Mouse (Mus musculus): Measurements from ENCODE around the gene Mpo. TPM values are rescaled to one million over a fixed set of nuclear protein-coding genes. Genes with fewer than 3 reads are reported as not detected.
A peak's percentile ranks its signal among the peaks of the same experiment; 100 is the strongest.

The Mpo gene
- polyA plus RNA-seq, 1 experiment from 2014 or later = 0.89 TPM

GRCm38 (mm10) chr11:87802621-87803020, 9.2 kb downstream of the Mpo start:
- H3K36me3 ChIP-seq (ENCODE audit: insufficient read depth) = no peaks in the 10 kb centered on the region
- no peaks in the 10 kb centered on the region for H3K9me3 ChIP-seq (ENCODE audit: low read depth, low read length)
- H3K27me3 ChIP-seq (ENCODE audit: insufficient read depth, low read length) = no peaks in the 10 kb centered on the region
- ATAC-seq (ENCODE audit: insufficient read depth) (no peak), DNase-seq (peak; percentile 61)
- TF ChIP-seq CTCF (IDR thresholded peaks at IDR 0.05; ENCODE audit: low read depth) = peak; percentile 73
- H3K27ac ChIP-seq (ENCODE audit: low read depth) = no peak overlapping the region
- no peaks in the 10 kb centered on the region for H3K4me1 ChIP-seq (ENCODE audit: insufficient read depth)
- no peak overlapping the region for H3K9ac ChIP-seq
- no peak overlapping the region for H3K4me3 ChIP-seq (ENCODE audit: low read depth, low read length)
- no peak overlapping the region for H3K4me2 ChIP-seq
- 42% methylated on average over 14 of the region's 14 CpGs for WGBS

GRCm38 (mm10) chr11:87805448-87805847, 12.1 kb downstream of the Mpo start:
- H3K9me3 ChIP-seq (ENCODE audit: low read depth, low read length) = no peaks in the 10 kb centered on the region
- no peak overlapping the region for H3K27ac ChIP-seq (ENCODE audit: low read depth)
- ATAC-seq (ENCODE audit: insufficient read depth) (no peak), DNase-seq (peak; percentile 65)
- WGBS = 61% methylated on average over 1 of the region's 1 CpGs
- H3K9ac ChIP-seq = no peak overlapping the region
- no peak overlapping the region for H3K4me3 ChIP-seq (ENCODE audit: low read depth, low read length)
- TF ChIP-seq CTCF (IDR thresholded peaks at IDR 0.05; ENCODE audit: low read depth) = peak; percentile 57
- no peaks in the 10 kb centered on the region for H3K36me3 ChIP-seq (ENCODE audit: insufficient read depth)
- no peak overlapping the region for H3K4me2 ChIP-seq
- H3K4me1 ChIP-seq (ENCODE audit: insufficient read depth) = no peaks in the 10 kb centered on the region
- no peaks in the 10 kb centered on the region for H3K27me3 ChIP-seq (ENCODE audit: insufficient read depth, low read length)

- Histone ChIP-seq H3K27me3 (ENCODE audit: insufficient read depth, low read length) (no peaks in the 10 kb centered on the region), H3K4me3 (ENCODE audit: low read depth, low read length) (no peak overlapping the region), H3K27ac (ENCODE audit: low read depth) (no peak overlapping the region), H3K4me2 (no peak overlapping the region), H3K4me1 (ENCODE audit: insufficient read depth) (no peaks in the 10 kb centered on the region), H3K9me3 (ENCODE audit: low read depth, low read length) (no peaks in the 10 kb centered on the region), H3K9ac (no peak overlapping the region), H3K36me3 (ENCODE audit: insufficient read depth) (no peaks in the 10 kb centered on the region)
- DNase-seq (no peak), ATAC-seq (ENCODE audit: insufficient read depth) (no peak)
- WGBS = 77% methylated on average over 6 of the region's 6 CpGs
- no peak for TF ChIP-seq CTCF (IDR thresholded peaks at IDR 0.05; ENCODE audit: low read depth)
These were observed 14.1 kb downstream of the Mpo start for GRCm38 (mm10) chr11:87807433-87807832.

GRCm38 (mm10) chr11:87808236-87808635, 14.9 kb downstream of the Mpo start:
- Histone ChIP-seq H3K9ac (no peak overlapping the region), H3K27me3 (ENCODE audit: insufficient read depth, low read length) (no peaks in the 10 kb centered on the region), H3K27ac (ENCODE audit: low read depth) (no peak overlapping the region), H3K9me3 (ENCODE audit: low read depth, low read length) (no peaks in the 10 kb centered on the region), H3K4me1 (ENCODE audit: insufficient read depth) (no peaks in the 10 kb centered on the region), H3K4me2 (no peak overlapping the region), H3K4me3 (ENCODE audit: low read depth, low read length) (no peak overlapping the region), H3K36me3 (ENCODE audit: insufficient read depth) (no peaks in the 10 kb centered on the region)
- no peak for TF ChIP-seq CTCF (IDR thresholded peaks at IDR 0.05; ENCODE audit: low read depth)
- 67% methylated on average over 7 of the region's 7 CpGs for WGBS
- DNase-seq (no peak), ATAC-seq (ENCODE audit: insufficient read depth) (no peak)

GRCm38 (mm10) chr11:87811396-87811795, 18.0 kb downstream of the Mpo start:
- Histone ChIP-seq H3K9me3 (ENCODE audit: low read depth, low read length) (no peaks in the 10 kb centered on the region), H3K9ac (no peak overlapping the region), H3K4me3 (ENCODE audit: low read depth, low read length) (no peak overlapping the region), H3K4me2 (no peak overlapping the region), H3K36me3 (ENCODE audit: insufficient read depth) (no peaks in the 10 kb centered on the region), H3K27ac (ENCODE audit: low read depth) (no peak overlapping the region), H3K4me1 (ENCODE audit: insufficient read depth) (no peaks in the 10 kb centered on the region), H3K27me3 (ENCODE audit: insufficient read depth, low read length) (peaks cover 3% of the 10 kb centered on the region; the same call in 1 of the 2 replicates)
- no peak for DNase-seq
- no peak for ATAC-seq (ENCODE audit: insufficient read depth)
- TF ChIP-seq CTCF (IDR thresholded peaks at IDR 0.05; ENCODE audit: low read depth) = no peak
- 62% methylated on average over 4 of the region's 4 CpGs for WGBS

GRCm38 (mm10) chr11:87814831-87815230, 21.4 kb downstream of the Mpo start:
- Histone ChIP-seq H3K9ac (no peak overlapping the region), H3K27ac (ENCODE audit: low read depth) (no peak overlapping the region), H3K27me3 (ENCODE audit: insufficient read depth, low read length) (peaks cover 3% of the 10 kb centered on the region; the same call in 1 of the 2 replicates), H3K36me3 (ENCODE audit: insufficient read depth) (no peaks in the 10 kb centered on the region), H3K4me3 (ENCODE audit: low read depth, low read length) (no peak overlapping the region), H3K4me2 (no peak overlapping the region), H3K9me3 (ENCODE audit: low read depth, low read length) (no peaks in the 10 kb centered on the region), H3K4me1 (ENCODE audit: insufficient read depth) (no peaks in the 10 kb centered on the region)
- no peak for TF ChIP-seq CTCF (IDR thresholded peaks at IDR 0.05; ENCODE audit: low read depth)
- no peak for DNase-seq
- no peak for ATAC-seq (ENCODE audit: insufficient read depth)
- 75% methylated on average over 8 of the region's 8 CpGs for WGBS

GRCm38 (mm10) chr11:87816707-87817442, 23.5 kb downstream of the Mpo start:
- H3K9ac ChIP-seq = peak overlapping the region; percentile 43; the same call in 1 of the 2 replicates
- WGBS = 3% methylated on average over 30 of the region's 31 CpGs
- H3K27me3 ChIP-seq (ENCODE audit: insufficient read depth, low read length) = peaks cover 3% of the 10 kb centered on the region; the same call in 1 of the 2 replicates
- H3K4me2 ChIP-seq = peak overlapping the region; percentile 69
- H3K4me1 ChIP-seq (ENCODE audit: insufficient read depth) = no peaks in the 10 kb centered on the region
- peak; percentile 82 for TF ChIP-seq CTCF (IDR thresholded peaks at IDR 0.05; ENCODE audit: low read depth)
- H3K9me3 ChIP-seq (ENCODE audit: low read depth, low read length) = no peaks in the 10 kb centered on the region
- ATAC-seq (ENCODE audit: insufficient read depth) (no peak), DNase-seq (peak; percentile 58)
- peak overlapping the region; percentile 34 for H3K4me3 ChIP-seq (ENCODE audit: low read depth, low read length)
- no peak overlapping the region for H3K27ac ChIP-seq (ENCODE audit: low read depth)
- no peaks in the 10 kb centered on the region for H3K36me3 ChIP-seq (ENCODE audit: insufficient read depth)

Measured in lung, embryonic 14.5 days (tissue).